Mouse (Mus musculus) liver, embryonic 15.5 days (tissue): ENCODE data around the gene Stxbp1. TPM values are rescaled to one million over a fixed set of nuclear protein-coding genes. Genes with fewer than 3 reads are reported as not detected.

Experiments
- ATAC-seq: fragments of 200-750 bp; cut with Nextera tagmentation; 2 replicates; pipeline ENCODE4 v1.8.0; 2017; ENCODE audit warnings: moderate number of reproducible peaks, mild to moderate bottlenecking, moderate library complexity; ENCODE audit not compliant: insufficient read depth
- H3K27ac ChIP-seq: fragments of 300-500 bp; sonication (generic); replicated peaks from 2 replicates; pipeline ENCODE4 v1.5.1; 2015; ENCODE audit warnings: mild to moderate bottlenecking, inconsistent platforms
- H3K27me3 ChIP-seq: fragments of 300-500 bp; sonication (generic); 2 replicates; pipeline ENCODE4 v1.6.1; 2015; ENCODE audit warnings: mild to moderate bottlenecking, inconsistent platforms
- H3K36me3 ChIP-seq: fragments of 300-500 bp; sonication (generic); replicated peaks from 2 replicates; pipeline ENCODE4 v1.6.1; 2015; ENCODE audit warnings: moderate library complexity, mild to moderate bottlenecking, inconsistent platforms
- H3K4me1 ChIP-seq: fragments of 300-500 bp; sonication (generic); replicated peaks from 2 replicates; pipeline ENCODE4 v1.6.1; 2015; ENCODE audit warnings: inconsistent platforms
- H3K4me2 ChIP-seq: fragments of 300-500 bp; sonication (generic); 2 replicates; pipeline ENCODE4 v1.6.1; 2015; ENCODE audit warnings: moderate library complexity, mild to moderate bottlenecking, inconsistent platforms
- H3K4me3 ChIP-seq: fragments of 300-500 bp; sonication (generic); replicated peaks from 2 replicates; pipeline ENCODE4 v1.5.1; 2015; ENCODE audit warnings: mild to moderate bottlenecking, inconsistent platforms
- H3K9ac ChIP-seq: fragments of 300-500 bp; sonication (generic); 2 replicates; pipeline ENCODE4 v1.6.1; 2015; ENCODE audit warnings: moderate library complexity, mild to moderate bottlenecking, inconsistent platforms
- H3K9me3 ChIP-seq: fragments of 300-500 bp; sonication (generic); replicated peaks from 2 replicates; pipeline ENCODE4 v1.6.1; 2016; ENCODE audit warnings: inconsistent platforms
- WGBS: fragments of 180-500 bp; shearing (Covaris S2); methylation state at CpG from one replicate; pipeline ENCODE4 v1.1.7; 2015; ENCODE audit warnings: mixed read lengths; ENCODE audit not compliant: insufficient replicate concordance; 5-methylcytosine and 5-hydroxymethylcytosine counted together
- polyA plus RNA-seq: library from polyadenylated mRNA; unstranded; fragments of >200 nt; fragmentation: Nextera tagmentation; extraction: Ambion mirVana; gene quantifications from 2 replicates; pipeline ENCODE4 v1.2.1, GENCODE M21; 2015

Gene Stxbp1
- polyA plus RNA-seq, 1 experiment from 2014 or later, result 2.4 TPM

- 0 out of 2 replicates have a peak, but pooled peaks cover 5% of the 10 kb centered on the region for H3K36me3 ChIP-seq
- peak overlapping the region; percentile 34 for H3K4me3 ChIP-seq
- H3K9ac ChIP-seq, result no peak overlapping the region
- H3K27ac ChIP-seq, result peak overlapping the region; percentile 48; the same call in 1 of the 2 replicates
- peak; percentile 69 for ATAC-seq
- peaks cover 5% of the 10 kb centered on the region; the same call in 1 of the 2 replicates for H3K4me1 ChIP-seq
- 66% methylated on average over 31 of the region's 31 CpGs for WGBS
- H3K27me3 ChIP-seq, result no peaks in the 10 kb centered on the region
- no peaks in the 10 kb centered on the region for H3K9me3 ChIP-seq
- peak overlapping the region; percentile 41 for H3K4me2 ChIP-seq
Observed at GRCm38 (mm10) chr2:32750887-32751664, 96.0 kb downstream of the Stxbp1 start.

- Histone ChIP-seq H3K4me3 (no peak overlapping the region), H3K27me3 (no peaks in the 10 kb centered on the region), H3K4me2 (no peak overlapping the region), H3K4me1 (peaks cover 5% of the 10 kb centered on the region; the same call in 1 of the 2 replicates), H3K9me3 (no peaks in the 10 kb centered on the region), H3K27ac (no peak overlapping the region), H3K9ac (no peak overlapping the region), H3K36me3 (0 out of 2 replicates have a peak, but pooled peaks cover 7% of the 10 kb centered on the region)
- 66% methylated on average over 7 of the region's 7 CpGs for WGBS
- no peak for ATAC-seq
Observed at GRCm38 (mm10) chr2:32750199-32750598, 96.8 kb downstream of the Stxbp1 start.

GRCm38 (mm10) chr2:32749082-32749481 lies 98.0 kb downstream of the Stxbp1 start:
- H3K4me3 ChIP-seq, result no peak overlapping the region
- H3K4me1 ChIP-seq, result peaks cover 5% of the 10 kb centered on the region; the same call in 1 of the 2 replicates
- no peak for ATAC-seq
- H3K9ac ChIP-seq, result no peak overlapping the region
- no peak overlapping the region for H3K27ac ChIP-seq
- 80% methylated on average over 16 of the region's 16 CpGs for WGBS
- H3K9me3 ChIP-seq, result no peaks in the 10 kb centered on the region
- no peaks in the 10 kb centered on the region for H3K27me3 ChIP-seq
- H3K4me2 ChIP-seq, result no peak overlapping the region
- 0 out of 2 replicates have a peak, but pooled peaks cover 2% of the 10 kb centered on the region for H3K36me3 ChIP-seq

GRCm38 (mm10) chr2:32744272-32744982 lies 102.6 kb downstream of the Stxbp1 start:
- Histone ChIP-seq H3K9ac (no peak overlapping the region), H3K4me1 (peaks cover 6% of the 10 kb centered on the region), H3K9me3 (no peaks in the 10 kb centered on the region), H3K27ac (no peak overlapping the region), H3K27me3 (peaks cover 21% of the 10 kb centered on the region), H3K4me3 (no peak overlapping the region), H3K4me2 (no peak overlapping the region), H3K36me3 (0 out of 2 replicates have a peak, but pooled peaks cover 2% of the 10 kb centered on the region)
- ATAC-seq, result no peak
- 62% methylated on average over 15 of the region's 15 CpGs for WGBS

GRCm38 (mm10) chr2:32742173-32742531 lies 104.9 kb downstream of the Stxbp1 start:
- H3K27ac ChIP-seq, result no peak overlapping the region
- no peaks in the 10 kb centered on the region for H3K9me3 ChIP-seq
- H3K4me2 ChIP-seq, result no peak overlapping the region
- peaks cover 6% of the 10 kb centered on the region for H3K4me1 ChIP-seq
- H3K27me3 ChIP-seq, result peaks cover 21% of the 10 kb centered on the region
- H3K4me3 ChIP-seq, result no peak overlapping the region
- no peak overlapping the region for H3K9ac ChIP-seq
- no peak for ATAC-seq
- 0 out of 2 replicates have a peak, but pooled peaks cover 2% of the 10 kb centered on the region for H3K36me3 ChIP-seq
- 70% methylated on average over 18 of the region's 18 CpGs for WGBS

GRCm38 (mm10) chr2:32741273-32742172 lies 105.5 kb downstream of the Stxbp1 start:
- Histone ChIP-seq H3K27me3 (peaks cover 21% of the 10 kb centered on the region), H3K27ac (no peak overlapping the region), H3K4me2 (peak overlapping the region; percentile 59), H3K9me3 (no peaks in the 10 kb centered on the region), H3K36me3 (0 out of 2 replicates have a peak, but pooled peaks cover 2% of the 10 kb centered on the region), H3K9ac (no peak overlapping the region), H3K4me1 (peaks cover 11% of the 10 kb centered on the region), H3K4me3 (peak overlapping the region; percentile 23; the same call in 1 of the 2 replicates)
- 32% methylated on average over 56 of the region's 58 CpGs for WGBS
- no peak for ATAC-seq

GRCm38 (mm10) chr2:32740916-32741272 lies 106.2 kb downstream of the Stxbp1 start, which contains the start of gene 6330409D20Rik:
Gene 6330409D20Rik (minus strand): TSS chr2:32741016.
- Histone ChIP-seq H3K4me2 (peak within 1 kb of the TSS; percentile 59), H3K9ac (no peak within 1 kb of the TSS), H3K4me1 (peaks cover 15% of the 10 kb centered on the region), H3K36me3 (0 out of 2 replicates have a peak, but pooled peaks cover 2% of the 10 kb centered on the region), H3K27ac (no peak within 1 kb of the TSS), H3K9me3 (no peaks in the 10 kb centered on the region), H3K27me3 (peaks cover 21% of the 10 kb centered on the region), H3K4me3 (peak within 1 kb of the TSS; percentile 23; the same call in 1 of the 2 replicates)
- 29% methylated on average over 11 of the region's 11 CpGs for WGBS
- no peak for ATAC-seq

GRCm38 (mm10) chr2:32739311-32739710 lies 107.7 kb downstream of the Stxbp1 start:
- WGBS, result 56% methylated on average over 4 of the region's 4 CpGs
- Histone ChIP-seq H3K4me2 (no peak overlapping the region), H3K27ac (no peak overlapping the region), H3K4me3 (no peak overlapping the region), H3K4me1 (peaks cover 15% of the 10 kb centered on the region), H3K36me3 (no peaks in the 10 kb centered on the region), H3K27me3 (peaks cover 21% of the 10 kb centered on the region), H3K9ac (no peak overlapping the region), H3K9me3 (no peaks in the 10 kb centered on the region)
- ATAC-seq, result no peak
